Mouse (Mus musculus) heart, adult 9 months (tissue): Measurements from ENCODE around the gene Nfkbil1.

Experiments
- DNase-seq, 2 experiments: peaks; one replicate each; pipeline ENCODE4 v3.0.0; 2022; ENCODE audit warnings: low spot score in 2 of 2

Nfkbil1 gene

GRCm38 (mm10) chr17:35254241-35255098, 18.9 kb upstream of the Nfkbil1 start:
- DNase-seq = no peak

GRCm38 (mm10) chr17:35253293-35254093, 17.9 kb upstream of the Nfkbil1 start:
- no peak for DNase-seq

- DNase-seq = no peak
Measured at GRCm38 (mm10) chr17:35252619-35253292, 17.2 kb upstream of the Nfkbil1 start.

- no peak for DNase-seq
Measured at GRCm38 (mm10) chr17:35251981-35252380, 16.4 kb upstream of the Nfkbil1 start.

GRCm38 (mm10) chr17:35251162-35251719, 15.6 kb upstream of the Nfkbil1 start:
- DNase-seq = no peak

- no peak for DNase-seq
Measured at GRCm38 (mm10) chr17:35250348-35251120, 14.9 kb upstream of the Nfkbil1 start.

- no peak for DNase-seq
Measured at GRCm38 (mm10) chr17:35249451-35250197, 14.0 kb upstream of the Nfkbil1 start.

- DNase-seq = no peak
Measured at GRCm38 (mm10) chr17:35248986-35249385, 13.4 kb upstream of the Nfkbil1 start.

- DNase-seq = no peak
Measured at GRCm38 (mm10) chr17:35247144-35247543, 11.6 kb upstream of the Nfkbil1 start.

GRCm38 (mm10) chr17:35245731-35246623, 10.4 kb upstream of the Nfkbil1 start:
- no peak for DNase-seq

- DNase-seq = no peak
Measured at GRCm38 (mm10) chr17:35244999-35245398, 9.4 kb upstream of the Nfkbil1 start.

- no peak for DNase-seq
Measured at GRCm38 (mm10) chr17:35243086-35243485, 7.5 kb upstream of the Nfkbil1 start.

GRCm38 (mm10) chr17:35242015-35242941, 6.7 kb upstream of the Nfkbil1 start:
- DNase-seq = peak in 1 of 2 experiments; percentile 56

- DNase-seq = peak; percentile 95 to 97
Measured at GRCm38 (mm10) chr17:35241305-35242014, 5.9 kb upstream of the Nfkbil1 start, which contains the start of gene Ddx39b. TSS of gene Ddx39b (plus strand) at chr17:35241746.

- no peak for DNase-seq
Measured at GRCm38 (mm10) chr17:35240384-35241304, 5.1 kb upstream of the Nfkbil1 start.

- no peak for DNase-seq
Measured at GRCm38 (mm10) chr17:35239700-35240099, 4.1 kb upstream of the Nfkbil1 start.
